Mouse (Mus musculus): Measurements from ENCODE around the gene Crlf1. TPM values are rescaled to one million over a fixed set of nuclear protein-coding genes. Genes with fewer than 3 reads are reported as not detected.

Crlf1 gene
- polyA plus RNA-seq, 1 experiment from 2014 or later: 1.1 TPM

- no peak overlapping the region for H3K27ac ChIP-seq
- H3K36me3 ChIP-seq: peaks cover 57% of the 10 kb centered on the region
- H3K4me1 ChIP-seq (replicated peaks): peaks cover 33% of the 10 kb centered on the region
- ATAC-seq: no peak
- no peak overlapping the region for H3K4me2 ChIP-seq (replicated peaks)
- 88% methylated on average over 2 of the region's 2 CpGs for WGBS
- H3K9ac ChIP-seq (replicated peaks): no peak overlapping the region
- no peak overlapping the region for H3K4me3 ChIP-seq (replicated peaks)
- no peaks in the 10 kb centered on the region for H3K9me3 ChIP-seq
- H3K27me3 ChIP-seq: no peaks in the 10 kb centered on the region
Measured at GRCm38 (mm10) chr8:70530314-70530713, 37.4 kb downstream of the Crlf1 start.

- H3K4me1 ChIP-seq (replicated peaks): peaks cover 14% of the 10 kb centered on the region
- H3K36me3 ChIP-seq: peaks cover 75% of the 10 kb centered on the region
- H3K4me2 ChIP-seq (replicated peaks): no peak overlapping the region
- 95% methylated on average over 12 of the region's 12 CpGs for WGBS
- ATAC-seq: no peak
- no peak overlapping the region for H3K4me3 ChIP-seq (replicated peaks)
- no peak overlapping the region for H3K9ac ChIP-seq (replicated peaks)
- H3K27ac ChIP-seq: no peak overlapping the region
- H3K27me3 ChIP-seq: no peaks in the 10 kb centered on the region
- no peaks in the 10 kb centered on the region for H3K9me3 ChIP-seq
Measured at GRCm38 (mm10) chr8:70534281-70534680, 41.3 kb downstream of the Crlf1 start.

GRCm38 (mm10) chr8:70535221-70535620 lies 42.3 kb downstream of the Crlf1 start:
- Histone ChIP-seq H3K27me3 (no peaks in the 10 kb centered on the region), H3K36me3 (peaks cover 68% of the 10 kb centered on the region), H3K4me2 (replicated peaks) (no peak overlapping the region), H3K27ac (no peak overlapping the region), H3K9ac (replicated peaks) (0 out of 2 replicates have a peak overlapping the region, but pooled peaks have one; percentile 10), H3K4me3 (replicated peaks) (no peak overlapping the region), H3K9me3 (no peaks in the 10 kb centered on the region), H3K4me1 (replicated peaks) (peaks cover 10% of the 10 kb centered on the region)
- ATAC-seq: no peak
- 92% methylated on average over 3 of the region's 3 CpGs for WGBS

GRCm38 (mm10) chr8:70535701-70536100 lies 42.7 kb downstream of the Crlf1 start:
- 95% methylated on average over 2 of the region's 2 CpGs for WGBS
- no peak for ATAC-seq
- peaks cover 64% of the 10 kb centered on the region for H3K36me3 ChIP-seq
- H3K9me3 ChIP-seq: no peaks in the 10 kb centered on the region
- no peak overlapping the region for H3K4me2 ChIP-seq (replicated peaks)
- no peak overlapping the region for H3K27ac ChIP-seq
- H3K4me1 ChIP-seq (replicated peaks): peaks cover 15% of the 10 kb centered on the region
- H3K9ac ChIP-seq (replicated peaks): no peak overlapping the region
- H3K27me3 ChIP-seq: no peaks in the 10 kb centered on the region
- H3K4me3 ChIP-seq (replicated peaks): no peak overlapping the region

GRCm38 (mm10) chr8:70538024-70538579 lies 45.1 kb downstream of the Crlf1 start:
- 16% methylated on average over 24 of the region's 24 CpGs for WGBS
- H3K4me3 ChIP-seq (replicated peaks): peak overlapping the region; percentile 84
- H3K4me2 ChIP-seq (replicated peaks): peak overlapping the region; percentile 80
- H3K9me3 ChIP-seq: no peaks in the 10 kb centered on the region
- peak; percentile 41 for ATAC-seq
- peaks cover 40% of the 10 kb centered on the region for H3K36me3 ChIP-seq
- H3K9ac ChIP-seq (replicated peaks): 0 out of 2 replicates have a peak overlapping the region, but pooled peaks have one; percentile 32
- peak overlapping the region; percentile 91 for H3K27ac ChIP-seq
- no peaks in the 10 kb centered on the region for H3K27me3 ChIP-seq
- peaks cover 32% of the 10 kb centered on the region for H3K4me1 ChIP-seq (replicated peaks)

- Histone ChIP-seq H3K36me3 (peaks cover 34% of the 10 kb centered on the region), H3K4me1 (replicated peaks) (peaks cover 36% of the 10 kb centered on the region), H3K4me3 (replicated peaks) (peak overlapping the region; percentile 84), H3K4me2 (replicated peaks) (peak overlapping the region; percentile 80), H3K9me3 (no peaks in the 10 kb centered on the region), H3K27me3 (no peaks in the 10 kb centered on the region), H3K27ac (peak overlapping the region; percentile 91), H3K9ac (replicated peaks) (0 out of 2 replicates have a peak overlapping the region, but pooled peaks have one; percentile 32)
- WGBS: under 1% methylated on average over 32 of the region's 32 CpGs
- ATAC-seq: peak; percentile 77
Measured at GRCm38 (mm10) chr8:70538633-70539076, 45.7 kb downstream of the Crlf1 start.

- peak; percentile 85 for ATAC-seq
Measured at GRCm38 (mm10) chr8:70539077-70539813, 46.3 kb downstream of the Crlf1 start, which contains the start of gene Ell. Gene Ell (plus strand): TSS chr8:70539457.

GRCm38 (mm10) chr8:70540013-70540506 lies 47.1 kb downstream of the Crlf1 start:
- no peak for ATAC-seq
- Histone ChIP-seq H3K27ac (peak overlapping the region; percentile 91), H3K27me3 (no peaks in the 10 kb centered on the region), H3K9ac (replicated peaks) (peak overlapping the region; percentile 88), H3K9me3 (no peaks in the 10 kb centered on the region), H3K36me3 (peaks cover 20% of the 10 kb centered on the region), H3K4me1 (replicated peaks) (peaks cover 41% of the 10 kb centered on the region), H3K4me2 (replicated peaks) (peak overlapping the region; percentile 80), H3K4me3 (replicated peaks) (peak overlapping the region; percentile 84)
- WGBS: 12% methylated on average over 4 of the region's 4 CpGs

More at GRCm38 (mm10) chr8:70539077-70539813, 46.3 kb downstream of the Crlf1 start, which contains the start of gene Ell:
- WGBS: under 1% methylated on average over 57 of the region's 58 CpGs
- Histone ChIP-seq H3K4me2 (replicated peaks) (peak within 1 kb of the TSS; percentile 80), H3K27ac (peak within 1 kb of the TSS; percentile 91), H3K4me1 (replicated peaks) (peaks cover 41% of the 10 kb centered on the region), H3K9ac (replicated peaks) (peak within 1 kb of the TSS; percentile 88), H3K36me3 (peaks cover 28% of the 10 kb centered on the region), H3K4me3 (replicated peaks) (peak within 1 kb of the TSS; percentile 84), H3K9me3 (no peaks in the 10 kb centered on the region), H3K27me3 (no peaks in the 10 kb centered on the region)

GRCm38 (mm10) chr8:70540507-70541071 lies 47.6 kb downstream of the Crlf1 start:
- peak overlapping the region; percentile 84 for H3K4me3 ChIP-seq (replicated peaks)
- peaks cover 41% of the 10 kb centered on the region for H3K4me1 ChIP-seq (replicated peaks)
- H3K36me3 ChIP-seq: peaks cover 15% of the 10 kb centered on the region
- H3K27ac ChIP-seq: 0 out of 2 replicates have a peak overlapping the region, but pooled peaks have one; percentile 91
- no peak for ATAC-seq
- 57% methylated on average over 7 of the region's 7 CpGs for WGBS
- H3K9ac ChIP-seq (replicated peaks): peak overlapping the region; percentile 88
- no peaks in the 10 kb centered on the region for H3K27me3 ChIP-seq
- peak overlapping the region; percentile 80 for H3K4me2 ChIP-seq (replicated peaks)
- no peaks in the 10 kb centered on the region for H3K9me3 ChIP-seq

GRCm38 (mm10) chr8:70541081-70541480 lies 48.1 kb downstream of the Crlf1 start:
- WGBS: 86% methylated on average over 5 of the region's 5 CpGs
- peak overlapping the region; percentile 80 for H3K4me2 ChIP-seq (replicated peaks)
- no peak overlapping the region for H3K27ac ChIP-seq
- no peaks in the 10 kb centered on the region for H3K9me3 ChIP-seq
- no peaks in the 10 kb centered on the region for H3K27me3 ChIP-seq
- H3K4me1 ChIP-seq (replicated peaks): peaks cover 41% of the 10 kb centered on the region
- peak overlapping the region; percentile 84 for H3K4me3 ChIP-seq (replicated peaks)
- no peak for ATAC-seq
- H3K36me3 ChIP-seq: peaks cover 11% of the 10 kb centered on the region
- H3K9ac ChIP-seq (replicated peaks): peak overlapping the region; percentile 88

- Histone ChIP-seq H3K9ac (replicated peaks) (no peak overlapping the region), H3K9me3 (no peaks in the 10 kb centered on the region), H3K36me3 (no peaks in the 10 kb centered on the region), H3K27ac (no peak overlapping the region), H3K4me1 (replicated peaks) (peaks cover 35% of the 10 kb centered on the region), H3K4me2 (replicated peaks) (no peak overlapping the region), H3K27me3 (no peaks in the 10 kb centered on the region), H3K4me3 (replicated peaks) (no peak overlapping the region)
- WGBS: 85% methylated on average over 6 of the region's 6 CpGs
- no peak for ATAC-seq
Measured at GRCm38 (mm10) chr8:70544200-70544687, 51.3 kb downstream of the Crlf1 start.

GRCm38 (mm10) chr8:70546412-70546811 lies 53.5 kb downstream of the Crlf1 start:
- Histone ChIP-seq H3K4me2 (replicated peaks) (no peak overlapping the region), H3K36me3 (no peaks in the 10 kb centered on the region), H3K4me1 (replicated peaks) (peaks cover 19% of the 10 kb centered on the region), H3K9me3 (no peaks in the 10 kb centered on the region), H3K9ac (replicated peaks) (no peak overlapping the region), H3K4me3 (replicated peaks) (no peak overlapping the region), H3K27ac (no peak overlapping the region), H3K27me3 (no peaks in the 10 kb centered on the region)
- WGBS: 91% methylated on average over 4 of the region's 4 CpGs
- no peak for ATAC-seq
